Mouse (Mus musculus) lung, postnatal 0 days (tissue): ENCODE results near the gene Syn1.

ENCODE experiments used
- CTCF ChIP-seq: IDR thresholded peaks from 2 replicates; pipeline ENCODE4 v1.5.1; 2016; ENCODE audit warnings: antibody characterized with exemption, mild to moderate bottlenecking
- EP300 ChIP-seq: IDR thresholded peaks from 2 replicates; pipeline ENCODE4 v1.6.1; 2016; ENCODE audit warnings: antibody characterized with exemption, mild to moderate bottlenecking, control low read depth

- TF ChIP-seq CTCF (no peak), EP300 (peak; percentile 52; the same call in 1 of the 2 replicates)
Measured at GRCm38 (mm10) chrX:20816974-20817373, 103.8 kb downstream of the Syn1 start.
